Mouse (Mus musculus) heart, adult 2 months (tissue): ENCODE measurements around the gene Reps1. TPM values are rescaled to one million over a fixed set of nuclear protein-coding genes. Genes with fewer than 3 reads are reported as not detected.
A peak's percentile ranks its signal among the peaks of the same experiment; 100 is the strongest.

Experiments used
- DNase-seq, 2 experiments: peaks; one replicate each; pipeline ENCODE4 v3.0.0; 2021
- H3K27ac ChIP-seq: fragments of 200-600 bp; 2 replicates; pipeline ENCODE4 v1.8.1; 2022
- H3K27me3 ChIP-seq: fragments of 200-500 bp; 2 replicates; pipeline ENCODE4 v1.6.1; 2012; ENCODE audit warnings: mild to moderate bottlenecking, low read length, inconsistent platforms, mixed read lengths; ENCODE audit not compliant: control insufficient read depth, insufficient read depth
- H3K36me3 ChIP-seq: fragments of 200-500 bp; 2 replicates; pipeline ENCODE4 v1.6.1; 2012; ENCODE audit warnings: low read length, inconsistent platforms; ENCODE audit not compliant: control insufficient read depth, insufficient read depth
- H3K4me1 ChIP-seq: fragments of 200-500 bp; 2 replicates; pipeline ENCODE4 v1.6.1; 2011; ENCODE audit warnings: low read length; ENCODE audit not compliant: control insufficient read depth, insufficient read depth
- H3K4me3 ChIP-seq: fragments of 200-600 bp; 2 replicates; pipeline ENCODE4 v1.8.1; 2022
- H3K79me2 ChIP-seq: fragments of 200-500 bp; replicated peaks from 2 replicates; pipeline ENCODE4 v1.6.1; 2012; ENCODE audit warnings: mild to moderate bottlenecking, inconsistent platforms, low read length, moderate library complexity, mixed read lengths; ENCODE audit not compliant: control insufficient read depth, insufficient read depth
- H3K9ac ChIP-seq: fragments of 200-500 bp; 2 replicates; pipeline ENCODE4 v1.6.1; 2012; ENCODE audit warnings: low read depth, mild to moderate bottlenecking, control low read depth, inconsistent platforms, low read length, mixed read lengths
- CTCF ChIP-seq: fragments of 200-600 bp; IDR thresholded peaks from 2 replicates; pipeline ENCODE4 v1.8.1; 2022; ENCODE audit warnings: antibody characterized with exemption, mild to moderate bottlenecking, moderate library complexity
- EP300 ChIP-seq: fragments of 200-500 bp; IDR thresholded peaks from 2 replicates; pipeline ENCODE4 v1.6.1; 2011; ENCODE audit warnings: low read depth, low read length, control low read depth; ENCODE audit not compliant: insufficient read depth
- POLR2A ChIP-seq: fragments of 200-500 bp; IDR thresholded peaks from 2 replicates; pipeline ENCODE4 v1.6.1; 2011; ENCODE audit warnings: mild to moderate bottlenecking, low read depth, low read length, control low read depth; ENCODE audit not compliant: insufficient read depth
- WGBS: fragments of 180-500 bp; shearing (Covaris S2); methylation state at CpG from one replicate; pipeline ENCODE4 v1.1.7; 2018; 5-methylcytosine and 5-hydroxymethylcytosine counted together
- intact Hi-C: fragments of 180-260 bp; cut with DNase I; formaldehyde crosslinking; loops from one replicate; pipeline ENCODE4 v1.15.1; 2025
- polyA plus RNA-seq: library from polyadenylated mRNA; depleted of rRNA; stranded (reverse); fragments of >200 nt; gene quantifications from 2 replicates; pipeline ENCODE4 v1.2.3, GENCODE M21; 2012
- total RNA-seq, 2 experiments: library from RNA; stranded (reverse); gene quantifications; 2 replicates each; pipeline ENCODE4 v1.2.3; 2021

The Reps1 gene
- total and polyA plus RNA-seq, 3 experiments, result 28.3 to 34.1 (median 31.9) TPM

GRCm38 (mm10) chr10:18020443-18020842 lies 35.2 kb upstream of the Reps1 start:
- Histone ChIP-seq H3K27me3 (no peaks in the 10 kb centered on the region), H3K36me3 (no peaks in the 10 kb centered on the region), H3K27ac (no peak overlapping the region), H3K79me2 (0 out of 2 replicates have a peak, but pooled peaks cover 1% of the 10 kb centered on the region), H3K4me3 (no peak overlapping the region), H3K9ac (no peak overlapping the region), H3K4me1 (no peaks in the 10 kb centered on the region; the same call in 1 of the 2 replicates)
- WGBS, result 80% methylated on average over 7 of the region's 7 CpGs
- DNase-seq, result no peak
- intact Hi-C loops, result loop anchor here (5.0 to 10.0 kb wide), 2 partner anchors 73 to 286 kb away; partner anchors contain the start of gene Heca
- TF ChIP-seq CTCF, result no peak
- TF ChIP-seq POLR2A, result no peak
- TF ChIP-seq EP300, result no peak

GRCm38 (mm10) chr10:18020846-18021245 lies 34.8 kb upstream of the Reps1 start:
- Histone ChIP-seq H3K27ac (no peak overlapping the region), H3K79me2 (0 out of 2 replicates have a peak, but pooled peaks cover 1% of the 10 kb centered on the region), H3K36me3 (no peaks in the 10 kb centered on the region), H3K4me1 (no peaks in the 10 kb centered on the region; the same call in 1 of the 2 replicates), H3K27me3 (no peaks in the 10 kb centered on the region), H3K9ac (no peak overlapping the region), H3K4me3 (no peak overlapping the region)
- DNase-seq, result no peak
- no peak for TF ChIP-seq POLR2A
- TF ChIP-seq CTCF, result no peak
- TF ChIP-seq EP300, result no peak
- intact Hi-C loops, result loop anchor here (5.0 to 10.0 kb wide), 2 partner anchors 74 to 286 kb away; partner anchors contain the start of gene Heca
- 93% methylated on average over 1 of the region's 1 CpGs for WGBS

GRCm38 (mm10) chr10:18021576-18022311 lies 33.9 kb upstream of the Reps1 start:
- 32% methylated on average over 14 of the region's 14 CpGs for WGBS
- TF ChIP-seq EP300 (no peak), POLR2A (no peak), CTCF (no peak)
- Histone ChIP-seq H3K36me3 (no peaks in the 10 kb centered on the region), H3K79me2 (0 out of 2 replicates have a peak, but pooled peaks cover 1% of the 10 kb centered on the region), H3K27ac (peak overlapping the region; percentile 83), H3K9ac (peak overlapping the region; percentile 64), H3K4me1 (no peaks in the 10 kb centered on the region; the same call in 1 of the 2 replicates), H3K27me3 (no peaks in the 10 kb centered on the region), H3K4me3 (peak overlapping the region; percentile 71)
- intact Hi-C loops, result loop anchor here (1.0 to 10.0 kb wide), 3 partner anchors 35 to 287 kb away; partner anchors contain the start of gene Heca
- DNase-seq, result no peak

- H3K9ac ChIP-seq, result peak overlapping the region; percentile 79
- TF ChIP-seq CTCF (no peak), POLR2A (no peak), EP300 (0 out of 2 replicates have a peak, but pooled peaks have one; percentile 43)
- H3K79me2 ChIP-seq, result 0 out of 2 replicates have a peak, but pooled peaks cover 1% of the 10 kb centered on the region
- intact Hi-C loops, result loop anchor here (1.0 to 10.0 kb wide), 3 partner anchors 34 to 288 kb away; partner anchors contain the start of gene Heca
- peak overlapping the region; percentile 83 for H3K27ac ChIP-seq
- no peaks in the 10 kb centered on the region; the same call in 1 of the 2 replicates for H3K4me1 ChIP-seq
- peak overlapping the region; percentile 71 for H3K4me3 ChIP-seq
- WGBS, result under 1% methylated on average over 21 of the region's 21 CpGs
- DNase-seq, result peak; percentile 78 to 85
- H3K36me3 ChIP-seq, result no peaks in the 10 kb centered on the region
- H3K27me3 ChIP-seq, result no peaks in the 10 kb centered on the region
Observed at GRCm38 (mm10) chr10:18022312-18022711, 33.3 kb upstream of the Reps1 start.

- 1% methylated on average over 37 of the region's 37 CpGs for WGBS
- Histone ChIP-seq H3K4me1 (no peaks in the 10 kb centered on the region; the same call in 1 of the 2 replicates), H3K9ac (peak within 1 kb of the TSS; percentile 79), H3K27ac (peak within 1 kb of the TSS; percentile 83), H3K36me3 (no peaks in the 10 kb centered on the region), H3K79me2 (0 out of 2 replicates have a peak, but pooled peaks cover 1% of the 10 kb centered on the region), H3K4me3 (peak within 1 kb of the TSS; percentile 71), H3K27me3 (no peaks in the 10 kb centered on the region)
- DNase-seq, result peak; percentile 75 to 82
- intact Hi-C loops, result loop anchor here (1.0 to 10.0 kb wide), 3 partner anchors 33 to 288 kb away; partner anchors contain the start of gene Heca
- TF ChIP-seq POLR2A (peak; percentile 75), CTCF (peak; percentile 49), EP300 (no peak)
Observed at GRCm38 (mm10) chr10:18022741-18023347, 32.8 kb upstream of the Reps1 start, which contains the start of gene Abracl. Gene Abracl (minus strand): TSS chr10:18023288.
